Mouse (Mus musculus) erythroblast, embryonic 14.5 days (primary cell): Measurements from ENCODE around the gene H2-DMa.

Experiments
- GATA1 ChIP-seq: IDR thresholded peaks from 2 replicates; pipeline ENCODE4 v1.6.1; 2012; ENCODE audit warnings: low read length, inconsistent platforms, mixed read lengths
- TAL1 ChIP-seq: IDR thresholded peaks from 3 replicates; pipeline ENCODE4 v1.6.1; 2012; ENCODE audit warnings: low read length, inconsistent platforms, mixed read lengths

DNA sequence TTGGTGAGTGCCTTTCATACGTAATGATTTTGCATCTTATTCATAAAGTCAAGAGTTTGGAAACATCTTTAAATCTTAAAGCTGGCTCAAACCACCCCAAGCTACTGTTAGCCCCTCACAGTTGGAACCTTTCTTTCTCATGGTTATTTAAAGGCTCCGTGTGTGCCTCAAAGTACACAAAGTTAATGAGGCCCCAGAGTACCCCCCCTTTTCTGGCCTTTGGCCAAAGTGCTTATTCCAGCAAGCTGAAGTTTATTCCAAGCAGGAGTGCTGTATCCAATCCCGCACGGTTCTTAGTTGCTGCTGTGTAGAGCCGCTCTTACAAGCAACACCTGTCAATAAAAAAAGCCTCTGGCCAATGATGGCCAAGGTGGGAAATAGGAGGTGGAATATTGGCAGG lies 19.8 kb upstream of the H2-DMa start:
- TF ChIP-seq GATA1 (no peak), TAL1 (no peak)
